In genomic region chr6:136165443-136166077, GRCm38 (mm10) we compare ENCODE assay signal across 11 mouse cellular contexts. TPM values are rescaled to one million over a fixed set of nuclear protein-coding genes. Genes with fewer than 3 reads are reported as not detected.
DNase-seq lines count a peak whose midpoint lies in the region; ATAC-seq and TF ChIP-seq lines count a peak whose summit lies in the region.
"Had no signal": no experiment of that assay in that cellular context is flagged by ENCODE, and none has a peak within 500 bp of the region (broad histone marks: within the 10 kb centered on the region; RNA-seq: fewer than 3 reads in every experiment).

No protein-coding gene starts in this region.

- 73% methylated on average over 9 of the region's 9 CpGs for WGBS in heart, embryonic 11.5 days (ENCODE audit: insufficient replicate concordance)
- 16% methylated on average over 9 of the region's 9 CpGs for WGBS in olfactory bulb, adult 2 months
- WGBS in liver, postnatal 0 days (ENCODE audit: insufficient replicate concordance): 74% methylated on average over 9 of the region's 9 CpGs

- no peak for TF ChIP-seq CTCF in layer of hippocampus, adult 2 months (conservative IDR thresholded peaks at IDR 0.05)
- no peak for TF ChIP-seq CTCF in olfactory bulb, adult 2 months (IDR thresholded peaks at IDR 0.05; ENCODE audit: insufficient read depth, low read depth, low read length)
- TF ChIP-seq CTCF in liver, postnatal 0 days (IDR thresholded peaks at IDR 0.05; ENCODE audit: low read depth): no peak

- peak; percentile 81 for DNase-seq in heart, adult 11 months
- DNase-seq in right cerebral cortex, postnatal 14 days: peak; percentile 63
- DNase-seq in right cerebral cortex, adult 18-20 months: no peak
- DNase-seq in layer of hippocampus, adult 2 months (ENCODE audit: low spot score in 2 of 2): peak; percentile 55 to 60
- no peak for DNase-seq in liver, postnatal 0 days
- no peak for DNase-seq in adipocyte (ENCODE audit: low spot score)
- DNase-seq: adrenal gland, adult 2 months had no signal

- H3K9me3 ChIP-seq in heart, embryonic 11.5 days (replicated peaks; ENCODE audit: control insufficient read depth, low read length): no peaks in the 10 kb centered on the region
- H3K9me3 ChIP-seq in liver, postnatal 0 days (ENCODE audit: low read length): no peaks in the 10 kb centered on the region

- no peak overlapping the region for H3K27ac ChIP-seq in heart, embryonic 11.5 days (ENCODE audit: low read depth, low read length)
- peak overlapping the region; percentile 72 for H3K27ac ChIP-seq in layer of hippocampus, adult 2 months
- peak overlapping the region; percentile 48 for H3K27ac ChIP-seq in olfactory bulb, adult 2 months (ENCODE audit: insufficient read depth, low read depth, low read length)
- no peak overlapping the region for H3K27ac ChIP-seq in liver, postnatal 0 days (ENCODE audit: low read depth)
- H3K27ac ChIP-seq: liver, embryonic 14.5 days had no signal

- no peak for TF ChIP-seq EP300 in liver, postnatal 0 days (IDR thresholded peaks at IDR 0.05; ENCODE audit: low read depth)

- no peak for ATAC-seq in heart, embryonic 11.5 days (replicated peaks; ENCODE audit: insufficient number of reproducible peaks, low FRiP score, low TSS enrichment)
- ATAC-seq in liver, postnatal 0 days: no peak
- ATAC-seq: intestine, embryonic 16.5 days had no signal

- no peak for TF ChIP-seq POLR2A in olfactory bulb, adult 2 months (IDR thresholded peaks at IDR 0.05; ENCODE audit: insufficient read depth, low read depth, low read length)

- no peak overlapping the region for H3K9ac ChIP-seq in heart, embryonic 11.5 days (ENCODE audit: low read depth, low read length)
- H3K9ac ChIP-seq in liver, postnatal 0 days (replicated peaks): no peak overlapping the region
- H3K9ac ChIP-seq: liver, embryonic 14.5 days had no signal

- peaks cover 8% of the 10 kb centered on the region for H3K27me3 ChIP-seq in heart, embryonic 11.5 days (ENCODE audit: control insufficient read depth, insufficient read depth, low read length)
- no peaks in the 10 kb centered on the region for H3K27me3 ChIP-seq in liver, postnatal 0 days (ENCODE audit: insufficient read depth, low read length)

- H3K4me2 ChIP-seq in heart, embryonic 11.5 days: no peak overlapping the region
- H3K4me2 ChIP-seq in liver, postnatal 0 days (ENCODE audit: low read depth, low read length): no peak overlapping the region

- no peak overlapping the region for H3K4me3 ChIP-seq in heart, embryonic 11.5 days (ENCODE audit: low read depth, low read length)
- H3K4me3 ChIP-seq in layer of hippocampus, adult 2 months: peak overlapping the region; percentile 63
- H3K4me3 ChIP-seq in olfactory bulb, adult 2 months (ENCODE audit: insufficient read depth, low read depth, low read length): peak overlapping the region; percentile 53
- H3K4me3 ChIP-seq in liver, postnatal 0 days (ENCODE audit: low read depth, low read length): no peak overlapping the region

- no peaks in the 10 kb centered on the region for H3K4me1 ChIP-seq in heart, embryonic 11.5 days (ENCODE audit: control insufficient read depth, insufficient read depth, low read length)
- peaks cover 24% of the 10 kb centered on the region for H3K4me1 ChIP-seq in olfactory bulb, adult 2 months (ENCODE audit: control insufficient read depth, insufficient read depth, low read length)
- H3K4me1 ChIP-seq in liver, postnatal 0 days (ENCODE audit: insufficient read depth): no peaks in the 10 kb centered on the region

- no peaks in the 10 kb centered on the region for H3K36me3 ChIP-seq in heart, embryonic 11.5 days (ENCODE audit: control insufficient read depth, insufficient read depth, low read length)
- no peaks in the 10 kb centered on the region for H3K36me3 ChIP-seq in liver, postnatal 0 days (replicated peaks; ENCODE audit: insufficient read depth, low read length)

RNA-seq across cellular contexts. Expression of gene Grin2b, which starts 7.8 kb away (rescaled TPM):
- 0.04 and 0.08 TPM in 2 replicates for polyA plus RNA-seq in heart, embryonic 11.5 days (2014; fragmentation: Nextera tagmentation; extraction: Ambion mirVana)
- 100 to 1,000 TPM; 343 to 387 TPM for total RNA-seq in layer of hippocampus, adult 2 months (2021)
- 76.8 and 120 TPM in 2 replicates for polyA plus RNA-seq in olfactory bulb, adult 2 months (2012; ENCODE audit: insufficient read depth, insufficient read length, low replicate concordance, missing spikeins)
- polyA plus RNA-seq in liver, postnatal 0 days (2015; fragmentation: Nextera tagmentation; extraction: Ambion mirVana): 0.45 and 0.46 TPM in 2 replicates
- polyA plus RNA-seq: intestine, embryonic 16.5 days had no signal

Comparison
In these comparisons a context has a peak if more than half of its experiments do, and no peak if none do; other contexts are left out.
1. DNase-seq: peak in heart, adult 11 months (single experiment), right cerebral cortex, postnatal 14 days (single experiment) and layer of hippocampus, adult 2 months (2 of 2); none in right cerebral cortex, adult 18-20 months (single experiment), liver, postnatal 0 days (single experiment) and adipocyte (single experiment).
2. H3K27ac ChIP-seq: peak in layer of hippocampus, adult 2 months (single experiment) and olfactory bulb, adult 2 months (single experiment); none in heart, embryonic 11.5 days (single experiment) and liver, postnatal 0 days (single experiment).
3. H3K4me3 ChIP-seq: peak in layer of hippocampus, adult 2 months (single experiment) and olfactory bulb, adult 2 months (single experiment); none in heart, embryonic 11.5 days (single experiment) and liver, postnatal 0 days (single experiment).
4. RNA of gene Grin2b, which starts 7.8 kb away (polyA plus RNA-seq): 76.8 to 120 TPM in olfactory bulb, adult 2 months; 0.45 to 0.46 TPM in liver, postnatal 0 days and 0.04 to 0.08 TPM in heart, embryonic 11.5 days; every median in the first group is over 10 times any median in the second.